Mouse (Mus musculus) olfactory bulb, adult 2 months (tissue): ENCODE measurements at regions not wholly inside any gene's neighbourhood (a gene's known extent, or its start where the extent isn't known, plus 50 kb on each side); places are given as distances from the start of the nearest gene placed in this dataset.

Source experiments
- CTCF ChIP-seq: fragments of 200-500 bp; IDR thresholded peaks from 2 replicates; pipeline ENCODE4 v1.5.1; 2012; ENCODE audit warnings: low read depth, mild to moderate bottlenecking, low read length, moderate library complexity; ENCODE audit not compliant: insufficient read depth
- POLR2A ChIP-seq: fragments of 200-500 bp; IDR thresholded peaks from 2 replicates; pipeline ENCODE4 v1.6.1; 2012; ENCODE audit warnings: mild to moderate bottlenecking, low read depth, low read length, moderate library complexity; ENCODE audit not compliant: insufficient read depth

DNA sequence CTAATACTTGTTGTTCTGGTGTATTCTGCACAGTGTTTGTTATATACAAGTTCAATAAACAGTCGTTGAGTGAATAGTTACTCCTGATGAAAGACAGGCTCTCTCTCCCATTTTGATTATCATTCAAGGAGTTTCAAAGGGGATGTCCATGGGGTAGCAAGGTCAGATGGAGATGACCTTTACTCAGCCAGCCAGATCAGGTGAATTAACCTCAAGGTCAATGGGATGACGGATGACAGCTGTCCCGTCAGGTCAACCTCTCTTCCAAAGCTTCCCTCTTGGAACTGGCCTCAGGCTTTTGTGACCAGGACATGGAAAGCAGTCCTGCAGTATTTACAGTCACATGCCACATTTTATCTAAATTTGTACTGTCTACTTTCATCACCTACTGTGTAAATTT is 398.6 kb upstream of the Jag1 start:
- TF ChIP-seq POLR2A (no peak), CTCF (no peak)
